Mouse (Mus musculus): ENCODE measurements around the gene Rfc1. TPM values are rescaled to one million over a fixed set of nuclear protein-coding genes. Genes with fewer than 3 reads are reported as not detected.

Gene Rfc1
- total RNA-seq (2021), result 10 to 100 TPM; 25.3 to 27.0 TPM

GRCm38 (mm10) chr5:65335298-65336074, at the start of gene Rfc1:
Rfc1 (minus strand) TSS chr5:65335670.
- DNase-seq, result peak; percentile 84
- intact Hi-C loops (cut with DNase I), result no loop called here

GRCm38 (mm10) chr5:65374746-65375145, 39.3 kb upstream of the Rfc1 start:
- DNase-seq, result no peak
- intact Hi-C loops (cut with DNase I), result no loop called here

DNA sequence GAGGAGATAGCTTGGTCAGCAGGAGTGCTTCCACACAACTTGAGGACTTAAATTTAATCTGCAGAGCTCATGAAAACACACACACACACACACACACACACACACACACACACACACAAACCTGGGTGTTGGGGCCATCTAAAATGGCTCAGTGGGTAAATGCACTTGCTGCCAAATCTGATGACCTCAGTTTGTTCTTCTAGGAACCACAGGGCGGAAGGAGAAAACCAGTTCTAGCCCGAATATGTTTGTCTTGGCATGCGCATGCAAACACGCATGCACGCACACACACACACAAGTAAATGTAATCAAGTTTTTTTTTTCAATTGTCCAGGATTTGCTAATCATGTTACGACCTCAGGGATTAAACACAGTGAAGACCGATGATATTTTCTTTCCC, 36.1 kb upstream of the Rfc1 start:
- DNase-seq, result no peak
- intact Hi-C loops (cut with DNase I), result no loop called here

DNA sequence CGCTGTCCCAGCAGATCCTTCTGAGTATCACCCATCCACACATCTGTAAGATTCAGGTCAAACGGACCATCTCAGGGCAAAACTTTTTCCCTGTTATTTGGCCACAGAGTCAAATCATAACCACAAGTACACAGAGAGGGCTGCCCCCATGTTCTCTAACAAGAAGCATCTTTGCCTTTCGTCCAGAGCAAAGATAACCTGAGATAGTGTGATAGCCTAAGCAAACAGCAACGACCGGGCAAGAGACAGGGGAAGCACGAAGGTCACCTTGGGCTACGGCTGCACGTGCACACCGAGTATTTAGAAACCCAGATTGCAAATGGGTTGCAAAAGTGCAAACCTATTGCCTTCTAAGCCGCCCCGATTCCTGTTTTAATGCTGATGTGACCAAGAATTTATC, 32.4 kb upstream of the Rfc1 start:
- intact Hi-C loops (cut with DNase I), result no loop called here
- DNase-seq, result no peak

DNA sequence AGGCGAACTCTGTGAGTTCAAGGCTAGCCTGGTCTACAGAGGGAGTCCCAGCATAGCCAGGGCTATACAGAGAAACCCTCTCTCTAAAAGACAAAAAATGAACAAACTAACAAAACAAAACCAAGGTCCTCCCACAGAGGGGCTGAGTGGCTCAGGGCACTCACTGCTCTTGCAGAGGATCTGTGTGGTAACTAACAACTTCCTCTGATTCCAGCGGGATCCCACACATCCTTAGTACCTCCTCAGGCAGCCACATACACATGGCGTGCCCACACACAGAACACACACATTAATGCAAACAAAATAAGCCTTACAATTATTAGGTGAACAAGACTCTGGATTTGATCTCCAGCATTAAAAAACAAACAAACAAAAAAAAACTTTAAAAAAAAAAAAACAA, 22.3 kb upstream of the Rfc1 start:
- intact Hi-C loops (cut with DNase I), result no loop called here

DNA sequence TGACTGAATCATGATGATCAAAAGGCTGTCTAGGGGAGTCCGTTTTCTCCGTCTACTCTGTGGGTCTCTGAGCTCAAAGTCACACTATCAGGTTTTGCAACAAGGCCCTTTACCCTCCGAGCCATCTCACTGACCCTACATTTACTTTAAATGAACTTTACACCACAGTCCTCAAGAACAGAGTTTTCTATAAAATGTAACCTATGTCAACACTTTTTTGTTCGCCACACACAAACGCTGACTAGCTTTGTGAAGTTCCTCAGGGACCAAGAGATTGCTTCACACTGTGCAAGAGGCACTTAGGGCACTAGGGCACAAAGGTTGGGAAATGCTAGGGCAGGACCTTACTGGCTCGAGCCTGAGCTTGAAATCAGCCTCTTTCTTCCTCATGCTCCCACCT, 21.4 kb upstream of the Rfc1 start:
- intact Hi-C loops (cut with DNase I), result no loop called here
- DNase-seq, result no peak

More for the DNA sequence above, 22.3 kb upstream of the Rfc1 start:
- DNase-seq, result no peak

DNA sequence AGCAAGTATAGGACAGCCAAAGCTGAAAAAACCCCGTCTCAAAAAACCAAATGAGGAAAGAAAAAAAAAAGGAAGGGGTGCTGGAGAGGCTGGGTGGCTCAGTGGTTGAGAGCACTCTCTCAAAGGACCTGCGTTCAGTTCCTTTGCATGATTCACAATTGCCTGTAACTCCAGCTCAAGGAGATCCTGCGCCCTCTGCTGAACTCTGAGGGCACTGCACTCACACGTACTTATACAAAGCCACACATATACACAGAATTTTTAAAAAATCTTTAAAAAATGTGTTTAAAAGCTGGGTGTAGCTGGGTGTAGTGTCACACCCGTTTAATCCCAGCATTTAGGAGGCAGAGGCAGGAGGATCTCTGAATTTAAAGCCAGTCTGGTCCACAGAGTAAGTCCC, 19.5 kb upstream of the Rfc1 start:
- no peak for DNase-seq
- intact Hi-C loops (cut with DNase I), result no loop called here

GRCm38 (mm10) chr5:65354097-65354496, 18.6 kb upstream of the Rfc1 start:
- intact Hi-C loops (cut with DNase I), result no loop called here
- DNase-seq, result no peak

DNA sequence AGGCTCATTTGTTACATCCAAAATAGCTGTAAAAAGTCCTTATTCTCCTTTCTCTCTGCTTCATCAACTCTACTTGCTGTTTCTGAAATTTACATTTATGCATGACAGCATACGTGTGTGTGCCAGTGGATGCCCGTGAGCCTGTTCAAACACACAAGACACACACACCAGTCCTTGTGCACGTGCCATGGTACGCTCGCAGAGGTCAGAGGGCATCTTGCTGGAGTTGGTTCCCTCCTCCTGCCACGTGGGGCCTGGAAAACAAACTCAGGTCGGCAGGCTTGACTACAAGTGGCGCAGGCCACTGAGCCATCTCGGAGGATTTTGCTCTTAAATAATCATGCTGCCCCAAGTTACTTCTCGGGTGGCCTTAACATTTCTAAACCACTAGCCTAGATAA, 15.0 kb upstream of the Rfc1 start:
- intact Hi-C loops (cut with DNase I), result no loop called here
- DNase-seq, result no peak

GRCm38 (mm10) chr5:65348168-65348567, 12.7 kb upstream of the Rfc1 start, which contains the start of gene Klb:
Klb (plus strand) TSS chr5:65348314.
- DNase-seq, result no peak
- intact Hi-C loops (cut with DNase I), result no loop called here

DNA sequence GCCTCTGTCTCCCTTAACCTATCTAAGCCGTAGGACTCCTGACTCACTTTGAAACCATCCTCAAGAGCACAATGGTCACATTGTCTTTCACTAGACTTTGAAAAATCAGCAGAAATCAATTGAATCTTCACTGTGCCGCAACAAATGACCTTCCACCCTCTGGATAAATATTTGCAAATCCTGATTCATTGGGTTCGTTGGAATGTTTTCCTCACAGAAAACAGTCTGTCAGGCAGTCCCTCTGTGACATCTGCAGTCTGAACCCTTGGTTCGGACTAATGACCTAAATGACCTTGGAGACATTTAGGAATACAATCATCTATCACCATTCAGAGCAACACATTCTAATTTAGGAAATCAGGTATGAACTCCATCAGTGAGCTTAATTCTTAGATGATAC, 4.7 kb upstream of the Rfc1 start:
- no peak for DNase-seq
- intact Hi-C loops (cut with DNase I), result no loop called here

GRCm38 (mm10) chr5:65338394-65338793, 2.9 kb upstream of the Rfc1 start:
- DNase-seq, result no peak
- intact Hi-C loops (cut with DNase I), result no loop called here

DNA sequence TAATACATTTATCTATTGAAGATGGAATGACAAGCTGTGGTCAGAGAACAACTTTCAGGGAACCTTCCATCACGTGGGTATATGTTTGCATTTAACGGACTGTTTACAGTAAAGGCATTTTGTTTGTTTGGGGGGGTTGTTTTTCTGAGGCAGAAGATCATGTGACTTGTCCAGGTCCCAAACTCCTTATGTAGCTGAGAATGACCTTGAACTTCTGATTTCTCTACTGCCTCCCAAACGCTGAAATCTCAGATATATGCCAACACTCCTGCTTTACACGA, 545 bp upstream of the Rfc1 start:
- DNase-seq, result no peak
- intact Hi-C loops (cut with DNase I), result no loop called here

- no peak for DNase-seq
- intact Hi-C loops (cut with DNase I), result no loop called here
These were observed 682 bp downstream of the Rfc1 start for GRCm38 (mm10) chr5:65334788-65335187.

DNA sequence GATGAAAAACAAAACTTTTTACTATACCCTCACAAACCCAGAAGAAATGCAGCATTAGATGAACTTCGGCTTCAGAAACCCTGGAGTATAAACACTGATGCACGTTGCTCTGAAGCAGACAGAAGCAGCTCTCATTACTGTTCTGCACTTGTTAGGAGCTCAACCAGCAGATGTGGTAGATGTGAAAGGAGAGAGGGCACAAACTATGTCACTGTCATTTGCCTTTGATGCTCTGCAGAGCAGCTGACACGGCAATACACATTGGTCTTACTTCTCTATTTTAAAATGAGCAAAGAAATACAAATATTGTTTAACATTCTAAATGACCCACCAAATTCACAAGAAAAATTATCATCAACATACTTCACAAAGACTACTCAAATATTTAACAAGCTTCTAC, 5.5 kb downstream of the Rfc1 start:
- no peak for DNase-seq
- intact Hi-C loops (cut with DNase I), result no loop called here

GRCm38 (mm10) chr5:65326212-65326611, 9.3 kb downstream of the Rfc1 start:
- DNase-seq, result no peak
- intact Hi-C loops (cut with DNase I), result no loop called here

DNA sequence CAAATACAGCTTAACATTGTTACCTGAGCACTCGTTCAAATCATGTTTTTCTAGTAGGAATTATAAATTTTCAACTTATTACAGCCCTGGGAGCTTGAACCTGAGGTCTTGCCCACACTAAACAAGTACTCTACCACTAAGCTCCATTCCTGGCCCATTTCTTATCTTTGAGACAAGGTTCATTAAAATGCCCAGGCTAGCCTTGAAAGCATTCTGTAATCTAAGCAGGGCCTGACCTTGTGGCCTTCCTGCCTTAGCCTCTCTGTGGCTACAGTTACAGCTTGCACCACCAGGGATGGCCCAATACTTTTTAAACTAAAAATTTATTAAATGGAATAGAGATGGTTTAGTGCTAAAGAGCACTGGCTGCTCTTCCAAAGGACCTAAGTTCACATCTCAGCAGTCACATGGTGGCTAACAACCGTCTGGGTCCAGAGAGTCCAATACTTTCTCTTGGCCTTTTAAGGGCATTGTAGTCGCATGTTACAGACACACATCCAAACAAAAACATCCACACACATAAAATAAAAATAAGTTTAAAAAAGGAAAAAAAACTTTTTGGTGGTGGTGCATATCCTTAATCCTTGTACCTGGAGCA, 10.6 kb downstream of the Rfc1 start:
- DNase-seq, result no peak
- intact Hi-C loops (cut with DNase I), result no loop called here

DNA sequence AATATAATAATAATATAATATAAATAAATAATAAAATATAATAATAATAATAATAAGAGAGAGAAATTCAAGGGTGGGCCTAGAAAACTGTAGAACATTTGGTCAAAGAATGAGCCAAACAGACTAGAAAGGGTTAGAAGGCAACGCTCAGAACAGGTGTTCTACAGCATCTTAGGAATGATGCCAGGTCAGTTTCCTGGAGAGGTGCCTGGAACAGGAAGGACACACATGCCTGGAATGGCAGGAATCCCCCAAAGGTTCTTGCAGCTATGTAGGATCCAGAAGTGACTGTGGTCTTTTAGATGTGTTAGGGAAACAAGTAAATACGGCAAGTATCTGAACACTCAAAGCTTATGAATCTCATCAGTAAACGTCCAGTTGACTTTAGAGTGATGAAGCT, 11.2 kb downstream of the Rfc1 start:
- intact Hi-C loops (cut with DNase I), result no loop called here
- DNase-seq, result peak; percentile 7

DNA sequence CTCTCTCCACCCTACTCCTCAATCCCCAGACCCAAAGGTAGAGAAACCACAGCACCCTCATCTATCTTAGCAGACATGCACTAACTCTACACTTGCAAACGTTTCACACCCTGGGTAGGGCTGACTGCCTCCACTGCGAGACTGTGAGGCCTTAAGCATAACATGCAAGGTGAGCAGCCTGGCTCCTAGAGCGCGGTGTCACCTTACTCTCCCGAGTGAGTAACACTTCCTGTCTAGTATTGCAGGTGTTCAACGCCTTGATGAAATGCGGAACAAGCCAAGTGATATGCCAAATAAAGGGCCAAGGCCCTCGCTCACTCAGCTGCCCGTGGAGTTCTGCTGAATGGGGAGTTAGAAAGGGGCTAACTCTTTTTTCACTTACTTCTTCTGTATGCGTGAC, 13.3 kb downstream of the Rfc1 start:
- intact Hi-C loops (cut with DNase I), result no loop called here
- DNase-seq, result no peak

GRCm38 (mm10) chr5:65319176-65319575, 16.3 kb downstream of the Rfc1 start:
- DNase-seq, result no peak
- intact Hi-C loops (cut with DNase I), result no loop called here

DNA sequence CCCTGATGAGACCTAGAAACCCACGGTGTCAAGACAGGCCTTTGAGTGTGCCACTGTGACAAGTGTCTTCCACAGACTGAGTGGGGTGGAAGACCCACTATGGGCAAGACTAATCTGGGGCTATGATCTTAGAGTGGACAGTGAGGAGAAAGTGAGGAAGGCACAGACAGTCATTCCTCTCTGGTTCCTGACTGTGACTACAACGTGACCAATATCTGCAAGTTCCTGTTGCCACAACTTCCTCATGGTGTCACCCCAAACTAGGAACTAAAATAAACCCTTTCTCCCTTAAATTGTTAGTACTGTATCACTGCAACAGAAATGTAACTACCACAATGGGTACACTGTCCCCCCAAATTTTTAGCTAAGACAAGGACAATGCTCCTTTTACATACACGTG, 26.6 kb downstream of the Rfc1 start:
- DNase-seq, result no peak
- intact Hi-C loops (cut with DNase I), result no loop called here

DNA sequence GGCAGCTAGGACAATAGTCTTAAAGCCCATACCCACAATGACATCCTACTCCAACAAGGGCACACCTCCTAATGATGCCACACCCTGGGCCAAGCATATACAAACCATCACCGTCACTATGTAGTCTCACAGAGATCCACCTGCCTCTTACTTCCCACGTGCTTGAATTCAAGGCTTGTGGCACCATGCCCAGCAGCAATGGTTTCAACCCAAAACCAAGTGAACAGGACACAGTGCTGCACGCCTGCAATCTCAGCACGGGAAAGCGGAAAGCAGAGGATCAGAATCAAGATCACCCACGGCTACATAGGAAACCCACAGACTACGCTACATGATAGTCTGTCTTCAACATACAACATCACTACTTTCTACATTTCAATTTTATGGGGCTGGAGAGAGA, 27.3 kb downstream of the Rfc1 start:
- intact Hi-C loops (cut with DNase I), result no loop called here
- DNase-seq, result no peak

DNA sequence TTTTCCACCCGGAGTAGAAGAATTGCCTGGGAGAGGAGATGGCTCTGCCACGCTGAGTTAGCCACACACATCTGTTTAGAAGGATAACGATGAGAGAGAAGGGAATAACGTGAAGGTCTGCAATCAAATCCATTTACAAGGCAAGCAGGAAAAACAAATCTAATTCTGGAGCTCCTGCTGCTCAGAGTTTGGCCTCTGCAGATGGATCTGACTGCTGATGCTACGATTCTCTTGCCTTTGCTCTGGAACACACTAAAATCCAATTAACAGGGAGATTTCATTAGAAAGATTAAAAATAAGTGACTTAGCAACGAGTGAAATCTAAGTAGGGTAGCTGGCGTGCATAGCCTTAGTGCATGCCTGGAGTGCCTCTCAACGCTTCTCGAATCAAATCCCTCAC, 30.0 kb downstream of the Rfc1 start:
- intact Hi-C loops (cut with DNase I), result no loop called here
- no peak for DNase-seq
